Mouse (Mus musculus): ENCODE data around the gene Tspan12. TPM values are rescaled to one million over a fixed set of nuclear protein-coding genes. Genes with fewer than 3 reads are reported as not detected.

Tspan12 gene
- total and polyA plus RNA-seq, 3 experiments: not detected

DNA sequence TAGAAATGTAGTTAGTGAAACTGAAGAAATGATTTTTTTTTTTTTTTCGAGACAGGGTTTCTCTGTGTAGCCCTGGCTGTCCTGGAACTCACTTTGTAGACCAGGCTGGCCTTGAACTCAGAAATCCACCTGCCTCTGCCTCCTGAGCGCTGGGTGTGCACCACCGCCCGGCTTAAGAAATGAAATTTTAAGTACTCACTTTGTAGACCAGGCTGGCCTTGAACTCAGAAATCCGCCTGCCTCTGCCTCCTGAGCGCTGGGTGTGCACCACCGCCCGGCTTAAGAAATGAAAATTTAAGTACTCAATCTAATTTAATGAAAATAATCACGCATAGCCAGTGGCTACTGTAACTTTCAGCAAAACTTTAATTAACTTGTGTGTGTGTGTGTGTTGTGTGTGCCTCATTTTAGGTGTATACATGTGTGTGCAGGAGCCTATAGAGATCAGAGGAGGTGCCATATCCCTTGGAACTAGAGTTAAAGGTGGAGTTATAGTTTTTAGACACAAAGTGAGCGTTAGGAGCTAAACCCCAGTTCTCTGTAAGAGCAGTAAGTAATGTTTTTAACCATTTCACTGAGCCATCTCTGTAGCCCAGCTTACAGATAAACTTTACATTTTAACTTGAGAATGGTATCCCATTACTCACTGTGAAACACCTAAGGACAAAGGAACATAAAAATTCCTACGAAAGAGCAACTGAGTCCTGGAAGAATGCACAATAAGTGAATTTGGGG is 57.8 kb downstream of the Tspan12 start:
- H3K4me3 ChIP-seq (ENCODE audit: control insufficient read depth in 1 of 2, insufficient read depth in 1 of 2, low read depth in 2 of 2, low read length in 2 of 2): no peak overlapping the region
- no peaks in the 10 kb centered on the region for H3K79me2 ChIP-seq (ENCODE audit: control insufficient read depth, insufficient read depth, low read length, poor library complexity)
- no peak overlapping the region for H3K9ac ChIP-seq (ENCODE audit: control insufficient read depth, low read depth, low read length, poor library complexity, severe bottlenecking)
- DNase-seq (ENCODE audit: low read depth, low spot score): no peak
- no peak overlapping the region for H3K27ac ChIP-seq (ENCODE audit: control insufficient read depth, low read depth, low read length)
- peaks cover 0 to 14% of the 10 kb centered on the region in 2 experiments; a peak in 2 of 4 replicates for H3K36me3 ChIP-seq (ENCODE audit: control insufficient read depth in 1 of 2, insufficient read depth in 2 of 2, low read length in 2 of 2)
- no peaks in the 10 kb centered on the region for H3K27me3 ChIP-seq (ENCODE audit: control insufficient read depth in 1 of 2, insufficient read depth in 2 of 2, low read length in 2 of 2)
- no peak for TF ChIP-seq CHD2 (IDR thresholded peaks at IDR 0.05; ENCODE audit: low read length)
- TF ChIP-seq POLR2AphosphoS2 (IDR thresholded peaks at IDR 0.05; ENCODE audit: low read length): no peak
- no peak for TF ChIP-seq BHLHE40 (IDR thresholded peaks at IDR 0.05; ENCODE audit: borderline replicate concordance, low read depth, low read length)
- TF ChIP-seq MYC (IDR thresholded peaks at IDR 0.05; ENCODE audit: low read depth, low read length): no peak
- TF ChIP-seq ZC3H11A (IDR thresholded peaks at IDR 0.05; ENCODE audit: low read depth, low read length): no peak
- TF ChIP-seq MYB (IDR thresholded peaks at IDR 0.05; ENCODE audit: low read depth, low read length): no peak
- no peak for TF ChIP-seq NELFE (IDR thresholded peaks at IDR 0.05; ENCODE audit: low read depth, low read length)
- TF ChIP-seq USF1 (IDR thresholded peaks at IDR 0.05; ENCODE audit: low read depth, low read length): no peak
- TF ChIP-seq MAZ (IDR thresholded peaks at IDR 0.05; ENCODE audit: low read depth, low read length): no peak
- TF ChIP-seq CHD1 (IDR thresholded peaks at IDR 0.05; ENCODE audit: low read depth, low read length): no peak
- TF ChIP-seq SMC3 (IDR thresholded peaks at IDR 0.05; ENCODE audit: low read depth, low read length): no peak
- no peak for TF ChIP-seq JUND (IDR thresholded peaks at IDR 0.05; ENCODE audit: low read depth, low read length)
- no peak for TF ChIP-seq EP300 (IDR thresholded peaks at IDR 0.05; ENCODE audit: low read depth in 1 of 2, low read length in 2 of 2)
- TF ChIP-seq ZNF384 (IDR thresholded peaks at IDR 0.05; ENCODE audit: low read depth, low read length): no peak
- TF ChIP-seq POLR2A (IDR thresholded peaks at IDR 0.05; ENCODE audit: control insufficient read depth in 1 of 2, insufficient read depth in 1 of 2, low read depth in 1 of 2, low read length in 2 of 2, poor library complexity in 1 of 2): no peak
- TF ChIP-seq ETS1 (IDR thresholded peaks at IDR 0.05; ENCODE audit: low read depth, low read length): no peak
- H3K4me1 ChIP-seq (ENCODE audit: control insufficient read depth in 1 of 2, insufficient read depth in 2 of 2, low read length in 2 of 2): peaks cover 5 to 11% of the 10 kb centered on the region in 2 experiments
- no peaks in the 10 kb centered on the region for H3K9me3 ChIP-seq (replicated peaks; ENCODE audit: insufficient read depth, low read length)

DNA sequence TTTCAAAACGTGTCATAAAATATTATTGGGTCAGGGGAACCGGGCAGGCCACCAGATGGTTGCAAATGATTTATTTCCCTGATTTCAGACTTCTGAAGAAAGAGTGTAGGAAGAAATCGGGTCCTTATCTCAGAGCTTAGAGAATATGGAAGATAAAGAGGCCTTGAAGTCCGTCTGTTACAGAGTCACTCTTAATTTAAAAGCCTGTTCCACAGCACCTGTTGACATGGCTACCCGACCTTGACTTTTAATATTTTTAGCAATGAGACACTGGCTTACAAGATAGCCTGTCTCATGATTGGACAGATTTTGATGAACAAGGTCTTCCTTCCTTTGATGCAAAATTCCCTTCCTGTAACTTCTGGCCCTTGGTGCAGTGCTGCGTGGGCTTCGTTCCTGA is 61.0 kb downstream of the Tspan12 start:
- no peaks in the 10 kb centered on the region for H3K79me2 ChIP-seq (ENCODE audit: control insufficient read depth, insufficient read depth, low read length, poor library complexity)
- no peak for DNase-seq (ENCODE audit: low read depth, low spot score)
- no peak overlapping the region for H3K4me3 ChIP-seq (ENCODE audit: control insufficient read depth in 1 of 2, insufficient read depth in 1 of 2, low read depth in 2 of 2, low read length in 2 of 2)
- H3K27me3 ChIP-seq (ENCODE audit: control insufficient read depth in 1 of 2, insufficient read depth in 2 of 2, low read length in 2 of 2): no peaks in the 10 kb centered on the region
- H3K9me3 ChIP-seq (replicated peaks; ENCODE audit: insufficient read depth, low read length): no peaks in the 10 kb centered on the region
- TF ChIP-seq TAL1 (IDR thresholded peaks at IDR 0.05; ENCODE audit: low read length): no peak
- 0 out of 2 replicates have a peak, but pooled peaks have one; percentile 15 for TF ChIP-seq GATA1 (IDR thresholded peaks at IDR 0.05; ENCODE audit: low read depth, low read length)
- TF ChIP-seq NELFE (IDR thresholded peaks at IDR 0.05; ENCODE audit: low read depth, low read length): no peak
- no peak for TF ChIP-seq KAT2A (conservative IDR thresholded peaks at IDR 0.05; ENCODE audit: low read depth, low read length)
- TF ChIP-seq USF2 (IDR thresholded peaks at IDR 0.05; ENCODE audit: borderline replicate concordance in 1 of 2, insufficient read depth in 1 of 2, low read depth in 1 of 2, low read length in 2 of 2): no peak
- no peak for TF ChIP-seq ZKSCAN1 (IDR thresholded peaks at IDR 0.05; ENCODE audit: low read depth, low read length)
- peak; percentile 29; the same call in 1 of the 2 replicates for TF ChIP-seq RCOR1 (IDR thresholded peaks at IDR 0.05; ENCODE audit: low read depth, low read length)
- TF ChIP-seq MAFK (IDR thresholded peaks at IDR 0.05; ENCODE audit: borderline replicate concordance, low read depth, low read length): no peak
- no peak for TF ChIP-seq MAZ (IDR thresholded peaks at IDR 0.05; ENCODE audit: low read depth, low read length)
- no peak for TF ChIP-seq CHD1 (IDR thresholded peaks at IDR 0.05; ENCODE audit: low read depth, low read length)
- TF ChIP-seq CTCF (IDR thresholded peaks at IDR 0.05 in 2 of 3, conservative IDR thresholded peaks at IDR 0.05 in 1 of 3; ENCODE audit: control insufficient read depth in 1 of 3, insufficient read depth in 1 of 3, low read depth in 2 of 3, low read length in 3 of 3, poor library complexity in 1 of 3, severe bottlenecking in 1 of 3): no peak
- H3K27ac ChIP-seq (ENCODE audit: control insufficient read depth, low read depth, low read length): no peak overlapping the region
- peaks cover 20 to 32% of the 10 kb centered on the region in 2 experiments for H3K4me1 ChIP-seq (ENCODE audit: control insufficient read depth in 1 of 2, insufficient read depth in 2 of 2, low read length in 2 of 2)
- H3K36me3 ChIP-seq (ENCODE audit: control insufficient read depth in 1 of 2, insufficient read depth in 2 of 2, low read length in 2 of 2): peaks cover 0 to 39% of the 10 kb centered on the region in 2 experiments; a peak in 2 of 4 replicates
- H3K9ac ChIP-seq (ENCODE audit: control insufficient read depth, low read depth, low read length, poor library complexity, severe bottlenecking): no peak overlapping the region
